Mouse (Mus musculus): ENCODE measurements around the gene Card9.
"Not testable (repeated sequence)": the region's sequence is repeated elsewhere in the genome, so short reads cannot be mapped to it uniquely, and the experiment has no call there.

Gene Card9

GRCm38 (mm10) chr2:26360772-26361171 is at the start of gene Card9:
Gene Card9, minus strand, starts transcription at chr2:26360918.
- DNase-seq (ENCODE audit: extremely low read depth, low read depth) = peak; percentile 55

- no peak for DNase-seq (ENCODE audit: extremely low read depth, low read depth)
These were observed 49.4 kb upstream of the Card9 start for GRCm38 (mm10) chr2:26410091-26410490.

GRCm38 (mm10) chr2:26409362-26409761 is 48.6 kb upstream of the Card9 start:
- no peak for DNase-seq (ENCODE audit: extremely low read depth, low read depth)

- peak; percentile 64 for DNase-seq (ENCODE audit: extremely low read depth, low read depth)
These were observed 48.0 kb upstream of the Card9 start, which contains the start of gene Inpp5e for GRCm38 (mm10) chr2:26408515-26409356. Gene Inpp5e, minus strand, starts transcription at chr2:26409203.

GRCm38 (mm10) chr2:26403306-26403705 is 42.6 kb upstream of the Card9 start:
- DNase-seq (ENCODE audit: extremely low read depth, low read depth) = no peak

- DNase-seq (ENCODE audit: extremely low read depth, low read depth) = no peak
These were observed 41.5 kb upstream of the Card9 start for GRCm38 (mm10) chr2:26402265-26402664.

GRCm38 (mm10) chr2:26401023-26401422 is 40.3 kb upstream of the Card9 start:
- DNase-seq (ENCODE audit: extremely low read depth, low read depth) = no peak

- no peak for DNase-seq (ENCODE audit: extremely low read depth, low read depth)
These were observed 39.6 kb upstream of the Card9 start for GRCm38 (mm10) chr2:26400296-26400695.

- DNase-seq (ENCODE audit: extremely low read depth, low read depth) = no peak
These were observed 38.9 kb upstream of the Card9 start for GRCm38 (mm10) chr2:26399647-26400046.

- DNase-seq (ENCODE audit: extremely low read depth, low read depth) = no peak
These were observed 38.3 kb upstream of the Card9 start for GRCm38 (mm10) chr2:26398978-26399377.

GRCm38 (mm10) chr2:26391617-26392016 is 30.9 kb upstream of the Card9 start:
- DNase-seq (ENCODE audit: extremely low read depth, low read depth) = no peak

GRCm38 (mm10) chr2:26390954-26391353 is 30.2 kb upstream of the Card9 start:
- DNase-seq (ENCODE audit: extremely low read depth, low read depth) = peak; percentile 23

GRCm38 (mm10) chr2:26389154-26389690 is 28.5 kb upstream of the Card9 start, which contains the start of the genes Entr1 and Pmpca:
Gene Entr1, minus strand, starts transcription at chr2:26389316.
Gene Pmpca, plus strand, starts transcription at chr2:26389339.
- DNase-seq (ENCODE audit: extremely low read depth, low read depth) = peak; percentile 37

GRCm38 (mm10) chr2:26388682-26389153 is 28.0 kb upstream of the Card9 start:
- no peak for DNase-seq (ENCODE audit: extremely low read depth, low read depth)

- DNase-seq (ENCODE audit: extremely low read depth, low read depth) = no peak
These were observed 27.0 kb upstream of the Card9 start for GRCm38 (mm10) chr2:26387713-26388112.

GRCm38 (mm10) chr2:26380871-26381270 is 20.2 kb upstream of the Card9 start:
- not testable (repeated sequence) for DNase-seq (ENCODE audit: extremely low read depth, low read depth)

- peak; percentile 68 for DNase-seq (ENCODE audit: extremely low read depth, low read depth)
These were observed 19.5 kb upstream of the Card9 start, which contains the start of gene Snapc4 for GRCm38 (mm10) chr2:26380131-26380771. Gene Snapc4, minus strand, starts transcription at chr2:26380653.

GRCm38 (mm10) chr2:26372396-26372795 is 11.7 kb upstream of the Card9 start:
- DNase-seq (ENCODE audit: extremely low read depth, low read depth) = no peak

GRCm38 (mm10) chr2:26368572-26368971 is 7.9 kb upstream of the Card9 start:
- DNase-seq (ENCODE audit: extremely low read depth, low read depth) = no peak

- DNase-seq (ENCODE audit: extremely low read depth, low read depth) = no peak
These were observed 7.2 kb upstream of the Card9 start for GRCm38 (mm10) chr2:26367911-26368310.

- no peak for DNase-seq (ENCODE audit: extremely low read depth, low read depth)
These were observed 4.2 kb upstream of the Card9 start for GRCm38 (mm10) chr2:26364738-26365465.
